Mouse (Mus musculus) small intestine, adult 2 months (tissue): ENCODE measurements around the gene Shprh.

Source experiments
- CTCF ChIP-seq: fragments of 200-500 bp; IDR thresholded peaks from 2 replicates; pipeline ENCODE4 v1.5.1; 2012; ENCODE audit warnings: low read depth, mild to moderate bottlenecking, control low read depth, inconsistent platforms, low read length, moderate library complexity, mixed read lengths; ENCODE audit not compliant: insufficient replicate concordance, insufficient read length; ENCODE audit errors: extremely low read depth
- POLR2A ChIP-seq: fragments of 200-500 bp; IDR thresholded peaks from 2 replicates; pipeline ENCODE4 v1.6.1; 2012; ENCODE audit warnings: low read depth, mild to moderate bottlenecking, control low read depth, inconsistent platforms, low read length, moderate library complexity

DNA sequence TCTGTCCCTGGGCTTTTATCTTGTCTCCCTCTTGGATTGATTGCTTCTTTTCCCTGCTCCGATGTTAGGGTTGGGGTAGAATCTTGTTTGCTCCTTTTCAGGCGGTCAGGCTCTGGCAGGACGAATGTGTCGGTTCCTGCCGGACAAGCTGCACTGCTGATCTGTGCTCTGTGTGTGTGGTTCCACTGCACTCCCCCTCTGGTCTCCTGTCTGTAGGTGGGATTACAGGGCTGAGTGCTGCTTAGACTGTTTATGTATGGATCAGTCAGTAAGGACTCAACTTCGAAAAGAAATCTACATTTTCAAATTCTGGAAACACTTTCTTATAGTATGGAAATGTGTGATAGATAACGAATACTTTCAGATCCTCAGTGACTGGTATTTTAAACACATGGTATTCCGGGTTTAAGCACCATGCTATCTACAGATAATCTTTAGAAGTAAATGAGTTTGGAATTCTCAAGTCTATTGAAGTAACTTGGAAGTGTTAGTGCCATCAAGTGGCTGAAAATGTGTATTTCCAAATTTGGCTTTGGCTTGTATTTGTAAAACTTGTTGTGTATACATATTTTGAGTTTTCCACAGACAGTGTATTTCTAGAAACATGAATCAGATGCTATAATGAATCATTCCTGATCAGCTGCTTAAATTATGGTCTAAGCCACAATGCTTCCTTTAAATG lies 26.7 kb downstream of the Shprh start:
- no peak for TF ChIP-seq CTCF
- no peak for TF ChIP-seq POLR2A
